Mouse (Mus musculus): Measurements from ENCODE around the gene Gpr155.

GRCm38 (mm10) chr2:73363448-73363847 lies 22.9 kb downstream of the Gpr155 start:
- TF ChIP-seq CTCF (IDR thresholded peaks at IDR 0.05; ENCODE audit: low read depth) (peak; percentile 60), EP300 (IDR thresholded peaks at IDR 0.05; ENCODE audit: low read depth) (no peak)
